26 mouse cellular contexts compared by ENCODE assay signal in the genomic region with DNA sequence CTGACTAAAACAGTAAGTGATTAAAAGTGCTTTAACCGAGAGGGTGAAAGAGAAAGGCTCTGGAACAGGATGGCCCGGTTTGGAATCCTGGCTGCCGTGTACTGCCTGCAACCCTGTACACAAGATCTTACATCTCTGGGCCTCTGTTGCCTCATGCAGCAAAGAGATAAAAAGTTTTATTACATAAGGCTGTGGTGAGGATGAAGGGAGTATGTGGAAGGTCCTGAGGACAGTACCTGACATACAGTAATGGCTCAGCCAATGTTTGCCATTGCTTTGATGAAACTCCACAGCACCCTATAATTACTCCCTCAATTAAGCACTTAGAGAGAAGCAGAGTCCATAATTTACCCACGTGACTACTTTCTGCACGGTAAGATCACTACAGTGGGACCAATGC. TPM values are rescaled to one million over a fixed set of nuclear protein-coding genes. Genes with fewer than 3 reads are reported as not detected.
A peak's percentile ranks its signal among the peaks of the same experiment; 100 is the strongest.
DNase-seq lines count a peak whose midpoint lies in the region; ATAC-seq lines count a peak whose summit lies in the region.
"Had no signal": no experiment of that assay in that cellular context is flagged by ENCODE, and none has a peak within 500 bp of the region (broad histone marks: within the 10 kb centered on the region; RNA-seq: fewer than 3 reads in every experiment).

No protein-coding gene starts in this region.

- no peaks in the 10 kb centered on the region for H3K27me3 ChIP-seq in forebrain, embryonic 10.5 days (ENCODE audit: poor library complexity, severe bottlenecking)
- no peaks in the 10 kb centered on the region for H3K27me3 ChIP-seq in forebrain, embryonic 16.5 days (replicated peaks; ENCODE audit: control insufficient read depth, insufficient read depth, low read length)
- no peaks in the 10 kb centered on the region for H3K27me3 ChIP-seq in limb, embryonic 10.5 days (ENCODE audit: low read depth, poor library complexity, severe bottlenecking)
- H3K27me3 ChIP-seq in limb, embryonic 15.5 days: no peaks in the 10 kb centered on the region
- H3K27me3 ChIP-seq: embryonic facial prominence, embryonic 12.5 days; heart, embryonic 15.5 days; liver, embryonic 15.5 days; midbrain, embryonic 12.5 days; neural tube, embryonic 13.5 days had no signal

- no peak for DNase-seq in forebrain, embryonic 10.5 days (ENCODE audit: extremely low spot score, low spot score)
- peak; percentile 62 for DNase-seq in fat pad, adult 2 months (ENCODE audit: extremely low read depth, low read depth, low spot score)
- no peak for DNase-seq in limb, embryonic 10.5 days (ENCODE audit: low spot score)
- no peak for DNase-seq in left cerebral cortex, adult 9 months (ENCODE audit: low spot score in 2 of 2)
- no peak for DNase-seq in kidney, adult 8-10 months
- no peak for DNase-seq in layer of hippocampus, adult 11-12 months (ENCODE audit: low spot score)
- DNase-seq: adrenal gland, adult 8-10 months; cerebellum, adult 11 months; cerebellum, adult 9-10 months; cerebellum, postnatal 36 days; forebrain, postnatal 0 days; kidney, adult 18-20 months; kidney, postnatal 36 days; liver; lung, postnatal 36 days; right cerebral cortex, postnatal 14 days had no signal

- H3K4me3 ChIP-seq in forebrain, embryonic 10.5 days: no peak overlapping the region
- H3K4me3 ChIP-seq in forebrain, embryonic 16.5 days (replicated peaks; ENCODE audit: low read length): no peak overlapping the region
- H3K4me3 ChIP-seq in limb, embryonic 10.5 days: no peak overlapping the region
- H3K4me3 ChIP-seq in limb, embryonic 15.5 days: no peak overlapping the region
- H3K4me3 ChIP-seq: embryonic facial prominence, embryonic 12.5 days; heart, embryonic 10.5 days; heart, embryonic 15.5 days; liver, embryonic 15.5 days; midbrain, embryonic 12.5 days; neural tube, embryonic 13.5 days had no signal

- ATAC-seq in forebrain, embryonic 16.5 days: no peak
- no peak; the same call in 1 of the 2 replicates for ATAC-seq in limb, embryonic 15.5 days (ENCODE audit: insufficient number of reproducible peaks, low FRiP score, low TSS enrichment, low read depth)
- ATAC-seq: forebrain, postnatal 0 days; hindbrain, postnatal 0 days had no signal

- peak overlapping the region; percentile 16; the same call in 1 of the 2 replicates for H3K27ac ChIP-seq in forebrain, embryonic 10.5 days
- no peak overlapping the region for H3K27ac ChIP-seq in forebrain, embryonic 16.5 days (ENCODE audit: low read length)
- peak overlapping the region; percentile 54 for H3K27ac ChIP-seq in limb, embryonic 10.5 days
- H3K27ac ChIP-seq in limb, embryonic 15.5 days: peak overlapping the region; percentile 57
- H3K27ac ChIP-seq: heart, embryonic 10.5 days; heart, embryonic 15.5 days; hindbrain, postnatal 0 days; liver, embryonic 15.5 days; midbrain, embryonic 12.5 days; neural tube, embryonic 13.5 days had no signal

- WGBS in forebrain, embryonic 10.5 days: 85% methylated on average over 5 of the region's 5 CpGs
- 80% methylated on average over 5 of the region's 5 CpGs for WGBS in forebrain, embryonic 16.5 days
- WGBS in limb, embryonic 10.5 days: 59% methylated on average over 5 of the region's 5 CpGs
- 29% methylated on average over 5 of the region's 5 CpGs for WGBS in limb, embryonic 15.5 days

- H3K9ac ChIP-seq in forebrain, embryonic 16.5 days (replicated peaks; ENCODE audit: low read depth, low read length): no peak overlapping the region
- no peak overlapping the region for H3K9ac ChIP-seq in limb, embryonic 15.5 days
- H3K9ac ChIP-seq: embryonic facial prominence, embryonic 12.5 days; forebrain, postnatal 0 days; heart, embryonic 15.5 days; liver, embryonic 15.5 days; midbrain, embryonic 12.5 days; neural tube, embryonic 13.5 days had no signal

- H3K4me2 ChIP-seq in forebrain, embryonic 16.5 days (ENCODE audit: low read length): no peak overlapping the region
- H3K4me2 ChIP-seq in limb, embryonic 15.5 days: no peak overlapping the region
- H3K4me2 ChIP-seq: embryonic facial prominence, embryonic 12.5 days; heart, embryonic 15.5 days; liver, embryonic 15.5 days; midbrain, embryonic 12.5 days; neural tube, embryonic 13.5 days had no signal

- peaks cover 11% of the 10 kb centered on the region for H3K4me1 ChIP-seq in forebrain, embryonic 10.5 days
- H3K4me1 ChIP-seq in forebrain, embryonic 16.5 days (replicated peaks; ENCODE audit: control insufficient read depth, insufficient read depth, low read length): no peaks in the 10 kb centered on the region
- peaks cover 29% of the 10 kb centered on the region for H3K4me1 ChIP-seq in limb, embryonic 10.5 days
- H3K4me1 ChIP-seq in limb, embryonic 15.5 days: peaks cover 34% of the 10 kb centered on the region
- H3K4me1 ChIP-seq: heart, embryonic 15.5 days; liver, embryonic 15.5 days; midbrain, embryonic 12.5 days; neural tube, embryonic 13.5 days had no signal

- no peaks in the 10 kb centered on the region for H3K9me3 ChIP-seq in forebrain, embryonic 10.5 days
- no peaks in the 10 kb centered on the region for H3K9me3 ChIP-seq in forebrain, embryonic 16.5 days (ENCODE audit: control insufficient read depth, low read length)
- no peaks in the 10 kb centered on the region for H3K9me3 ChIP-seq in limb, embryonic 10.5 days (replicated peaks)
- no peaks in the 10 kb centered on the region for H3K9me3 ChIP-seq in limb, embryonic 15.5 days
- H3K9me3 ChIP-seq: embryonic facial prominence, embryonic 12.5 days; G1E; heart, embryonic 10.5 days; heart, embryonic 15.5 days; liver, embryonic 15.5 days; midbrain, embryonic 12.5 days; neural tube, embryonic 13.5 days had no signal

- peaks cover 14% of the 10 kb centered on the region for H3K36me3 ChIP-seq in forebrain, embryonic 10.5 days (replicated peaks)
- no peaks in the 10 kb centered on the region for H3K36me3 ChIP-seq in forebrain, embryonic 16.5 days (ENCODE audit: control insufficient read depth, insufficient read depth)
- H3K36me3 ChIP-seq in limb, embryonic 10.5 days: peaks cover 10% of the 10 kb centered on the region
- H3K36me3 ChIP-seq in limb, embryonic 15.5 days: peaks cover 8% of the 10 kb centered on the region; the same call in 1 of the 2 replicates
- H3K36me3 ChIP-seq: heart, embryonic 15.5 days; liver, embryonic 15.5 days had no signal

RNA-seq across cellular contexts. Expression of a gene that starts 27.1 kb away (rescaled TPM):
- polyA plus RNA-seq in forebrain, embryonic 10.5 days (2016; fragmentation: Nextera tagmentation; extraction: Ambion mirVana): 79.0 and 81.7 TPM in 2 replicates
- 74.3 and 79.0 TPM in 2 replicates for polyA plus RNA-seq in forebrain, embryonic 16.5 days (2015; fragmentation: Nextera tagmentation; extraction: Ambion mirVana)
- 114 and 129 TPM in 2 replicates for polyA plus RNA-seq in limb, embryonic 10.5 days (2016; fragmentation: Nextera tagmentation; extraction: Ambion mirVana)
- 121 and 130 TPM in 2 replicates for polyA plus RNA-seq in limb, embryonic 15.5 days (2015; fragmentation: Nextera tagmentation; extraction: Ambion mirVana)

RNA-seq across cellular contexts. Expression of a gene that starts 40.8 kb away (rescaled TPM):
- polyA plus RNA-seq in forebrain, embryonic 10.5 days (2016; fragmentation: Nextera tagmentation; extraction: Ambion mirVana): 103 and 104 TPM in 2 replicates
- polyA plus RNA-seq in forebrain, embryonic 16.5 days (2015; fragmentation: Nextera tagmentation; extraction: Ambion mirVana): 54.2 and 58.2 TPM in 2 replicates
- 104 and 106 TPM in 2 replicates for polyA plus RNA-seq in limb, embryonic 10.5 days (2016; fragmentation: Nextera tagmentation; extraction: Ambion mirVana)
- 48.5 and 52.2 TPM in 2 replicates for polyA plus RNA-seq in limb, embryonic 15.5 days (2015; fragmentation: Nextera tagmentation; extraction: Ambion mirVana)
